Mouse (Mus musculus) NIH3T3 (cell line): ENCODE measurements around the gene Pkn2.

ENCODE experiments used
- DNase-seq: peaks from one replicate; pipeline ENCODE4 v3.0.0-alpha.2; 2012; ENCODE audit warnings: low read depth

The Pkn2 gene

DNA sequence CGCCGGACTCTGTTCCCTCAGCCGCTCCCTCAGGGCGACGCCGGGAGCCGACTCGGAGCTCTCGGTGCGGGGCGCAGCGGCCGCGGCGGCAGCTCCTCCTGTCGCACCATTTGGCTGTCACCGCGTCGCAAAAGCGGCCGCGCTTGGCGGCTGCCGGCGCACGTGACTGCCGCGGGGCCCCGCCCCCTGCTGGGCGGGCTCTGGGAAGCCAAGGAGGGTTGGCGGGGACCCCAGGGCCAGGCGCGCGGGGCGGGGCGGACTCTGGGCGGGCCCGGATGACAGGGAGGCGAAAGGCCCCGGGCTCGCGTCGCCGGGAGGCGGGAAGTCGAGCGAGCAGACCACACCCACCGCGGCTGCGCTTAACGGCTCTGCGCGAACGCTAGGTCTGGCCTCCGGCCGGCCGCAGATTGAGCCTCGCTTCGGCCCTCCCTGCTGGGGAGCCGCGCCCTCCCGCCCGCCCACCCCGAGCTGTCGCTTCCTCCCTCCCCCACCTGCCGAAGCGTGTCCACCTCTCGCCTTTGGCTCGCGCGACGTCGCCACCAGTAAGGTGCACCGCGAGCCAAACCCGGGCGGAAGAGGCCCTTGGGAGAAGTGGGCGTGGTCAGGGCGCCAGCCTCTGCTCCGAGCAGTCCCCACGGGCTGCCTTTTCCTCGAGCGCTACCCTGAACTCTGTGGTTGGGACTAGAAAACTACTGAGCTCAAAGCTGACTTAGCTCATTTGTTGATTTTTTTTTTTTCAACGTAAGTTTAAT is at the start of gene Pkn2:
Pkn2 (minus strand) TSS at position 133 of the 752 bp plus-strand sequence.
- peak; percentile 100 for DNase-seq

DNA sequence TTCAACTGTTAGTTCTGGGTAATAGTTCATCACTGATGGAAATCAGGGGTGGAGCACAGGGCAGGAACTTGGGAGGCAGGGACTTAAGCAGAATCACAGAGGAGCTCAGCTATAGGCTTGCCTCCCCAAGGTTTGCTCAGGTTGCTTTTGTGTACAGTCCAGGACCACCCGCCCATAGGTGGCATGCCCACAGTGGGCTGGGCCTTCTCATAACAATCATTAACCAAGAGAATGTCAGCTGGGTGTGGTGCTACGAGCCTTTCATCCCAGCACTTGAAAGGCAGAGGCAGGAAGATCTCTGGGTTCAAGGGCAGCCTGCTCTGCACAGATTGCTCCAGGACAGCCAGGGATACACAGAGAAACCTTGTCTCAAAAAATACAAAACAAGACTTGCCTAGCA is 48.1 kb upstream of the Pkn2 start:
- DNase-seq, result no peak

DNA sequence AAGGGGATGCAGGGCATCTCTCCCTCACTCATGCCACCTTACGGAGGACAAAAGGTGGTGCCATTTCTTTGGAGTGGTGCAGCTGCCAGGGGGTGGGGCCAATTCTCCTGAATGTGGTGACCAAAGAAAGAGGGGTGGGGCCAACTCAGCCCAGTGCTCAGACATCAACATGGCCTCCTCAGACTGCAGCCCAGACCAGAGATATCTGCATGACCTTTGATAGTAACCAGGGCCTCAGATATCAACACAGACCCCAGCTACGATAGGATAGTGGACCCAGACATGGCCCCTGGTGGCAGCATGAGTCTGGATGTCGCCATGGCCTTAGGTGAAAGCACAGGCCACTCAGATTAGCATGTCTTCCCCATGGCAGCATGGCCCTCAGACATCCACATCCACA is 45.5 kb upstream of the Pkn2 start:
- DNase-seq, result no peak

DNA sequence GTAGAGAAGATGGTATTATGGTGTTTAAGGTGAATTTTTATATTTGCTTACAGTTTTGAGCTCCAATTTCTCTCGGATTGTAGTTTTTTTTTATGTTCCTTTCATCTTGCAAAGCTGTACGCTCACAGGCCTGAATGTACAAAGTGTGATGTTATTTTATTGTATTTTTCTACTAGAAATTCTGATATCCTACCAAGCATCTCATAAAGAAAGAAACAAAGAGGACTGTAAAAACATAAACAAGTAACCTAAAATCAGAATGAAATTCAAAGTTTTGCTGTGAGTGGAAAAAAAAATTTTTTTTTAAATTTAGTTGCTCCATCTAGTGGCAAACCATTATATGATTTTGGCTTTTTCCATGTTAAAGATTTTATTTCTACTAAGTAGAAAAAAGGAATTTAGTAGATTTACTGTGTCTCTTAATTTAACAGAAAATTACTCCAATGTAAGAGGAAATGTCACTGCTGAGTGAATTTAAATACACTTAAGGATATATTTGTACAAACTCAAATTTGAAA is 43.1 kb upstream of the Pkn2 start:
- peak; percentile 24 for DNase-seq

DNA sequence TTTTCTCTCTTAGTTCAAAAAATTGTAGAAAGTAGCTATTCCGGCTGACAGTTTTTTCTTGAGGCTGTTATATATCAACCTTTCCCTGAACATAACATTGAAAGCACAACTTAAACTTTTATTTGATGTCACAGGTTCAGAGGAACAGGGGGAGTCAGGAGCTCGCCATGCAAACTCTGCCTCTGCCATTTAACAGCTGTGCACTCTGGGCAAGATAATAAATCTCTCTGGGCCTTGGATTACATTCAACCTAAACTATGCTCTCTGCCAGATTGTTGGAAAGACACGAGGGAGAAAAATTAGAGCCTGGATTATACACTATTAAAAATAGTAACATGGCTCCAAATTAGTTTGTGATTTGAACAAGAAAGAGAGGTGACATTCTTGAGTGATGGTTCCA is 37.3 kb upstream of the Pkn2 start:
- DNase-seq, result no peak

DNA sequence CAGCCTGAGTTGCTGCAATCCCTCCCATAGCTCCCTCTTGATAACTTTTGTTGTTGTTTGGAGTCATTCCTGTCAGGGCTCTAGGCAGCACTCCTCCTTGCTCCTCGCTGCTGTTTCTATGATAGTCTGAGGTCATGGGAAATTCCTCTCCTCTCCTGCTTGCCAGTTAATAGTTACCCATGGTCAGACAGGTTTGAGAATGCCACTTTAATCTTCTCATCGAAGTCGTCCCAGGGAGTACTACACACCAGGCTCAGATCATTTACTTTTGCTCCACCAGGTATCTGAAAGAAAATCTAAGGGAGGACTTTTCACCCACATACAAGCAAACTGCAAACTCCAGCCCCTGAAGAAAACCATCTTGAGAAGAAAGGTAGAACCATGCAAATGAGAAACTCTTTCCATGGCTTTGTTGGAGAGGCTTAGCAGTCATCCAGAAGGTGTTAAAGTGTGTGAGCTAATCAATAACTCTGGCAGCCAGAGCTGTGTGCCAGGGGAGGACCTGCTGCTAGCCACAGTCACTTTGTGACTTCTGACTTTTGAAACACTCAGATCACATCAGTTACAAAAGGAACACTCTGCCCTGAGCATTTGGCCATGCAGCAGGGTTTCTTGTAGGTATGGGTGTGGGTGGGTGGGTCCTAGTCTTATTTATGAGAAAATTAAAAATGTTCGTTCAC is 36.1 kb upstream of the Pkn2 start:
- no peak for DNase-seq

DNA sequence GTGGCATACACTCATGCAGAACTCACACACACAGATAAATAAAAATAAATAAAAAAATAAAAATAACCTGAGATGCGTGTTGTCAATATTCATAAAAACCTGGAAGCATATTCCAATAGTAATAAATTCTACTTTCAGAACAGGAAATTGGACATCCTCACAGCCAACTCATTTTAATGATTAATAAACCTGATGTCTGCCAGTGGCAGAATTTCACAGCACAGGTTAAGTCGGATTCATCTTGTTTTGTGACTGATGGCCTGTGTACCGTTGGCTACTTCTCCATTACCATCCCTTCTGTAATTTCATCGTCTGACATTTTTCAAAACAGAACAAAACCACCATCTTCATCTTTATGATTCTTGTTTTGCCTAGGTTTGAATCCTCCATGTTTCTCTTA is 35.4 kb upstream of the Pkn2 start:
- DNase-seq, result no peak

DNA sequence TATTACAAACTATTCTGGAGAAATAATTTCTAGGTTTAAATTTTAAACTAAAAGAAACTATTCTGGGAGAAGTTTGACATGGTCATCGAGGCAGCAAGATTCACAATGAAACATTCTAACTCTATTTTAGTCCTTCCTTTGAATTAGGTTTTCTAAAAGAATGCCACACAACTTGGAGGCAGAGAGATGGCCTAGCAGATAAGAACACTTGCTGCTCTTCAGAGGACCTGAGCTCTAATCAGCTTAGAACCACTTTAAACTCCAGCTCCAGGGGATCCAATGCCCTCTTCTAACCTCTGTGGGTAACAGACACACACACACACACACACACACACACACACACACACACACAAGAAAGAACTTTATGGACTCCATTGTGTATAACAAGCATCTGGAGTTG is 31.5 kb upstream of the Pkn2 start:
- no peak for DNase-seq

DNA sequence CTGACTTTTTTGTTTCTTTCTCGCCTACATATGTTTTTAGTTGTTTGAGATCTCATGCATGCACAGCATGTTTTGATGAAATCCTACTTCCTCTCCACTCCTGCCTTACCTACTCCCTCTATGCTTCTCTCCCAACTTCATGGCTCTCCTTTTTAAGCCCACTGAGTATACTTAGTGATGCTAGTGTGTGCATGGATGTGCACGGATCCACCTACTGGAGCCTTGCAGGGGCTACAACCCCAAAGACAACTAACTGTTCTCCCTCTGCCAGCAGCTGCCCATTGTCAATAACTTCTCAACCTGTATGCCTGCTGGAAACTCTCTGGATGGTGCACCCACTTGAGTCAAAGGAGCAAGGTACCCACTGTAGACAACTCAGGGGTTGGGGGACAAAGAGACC is 17.9 kb upstream of the Pkn2 start:
- DNase-seq, result no peak

DNA sequence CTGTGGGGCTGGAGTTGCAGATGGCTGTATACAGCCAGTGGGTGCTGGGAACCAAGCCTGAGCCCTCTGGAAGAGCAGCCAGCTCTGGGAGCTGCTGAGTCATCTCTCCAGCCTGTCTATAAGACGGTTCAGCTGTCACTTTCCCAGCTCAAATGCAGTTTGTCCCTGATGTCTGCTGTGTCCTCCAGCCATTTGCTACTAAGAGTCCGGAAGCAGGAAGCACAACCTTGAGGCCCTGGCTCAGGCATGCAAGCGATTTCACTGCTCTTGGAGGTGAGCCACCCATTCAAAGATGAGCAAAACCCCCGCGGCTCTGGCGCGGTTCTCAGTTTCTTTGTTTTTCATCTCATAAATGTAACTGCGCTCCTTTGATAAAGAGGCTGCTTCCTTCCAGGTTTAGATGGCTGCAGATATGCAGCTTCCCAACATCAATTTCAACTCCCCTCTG is 17.2 kb upstream of the Pkn2 start:
- no peak for DNase-seq

DNA sequence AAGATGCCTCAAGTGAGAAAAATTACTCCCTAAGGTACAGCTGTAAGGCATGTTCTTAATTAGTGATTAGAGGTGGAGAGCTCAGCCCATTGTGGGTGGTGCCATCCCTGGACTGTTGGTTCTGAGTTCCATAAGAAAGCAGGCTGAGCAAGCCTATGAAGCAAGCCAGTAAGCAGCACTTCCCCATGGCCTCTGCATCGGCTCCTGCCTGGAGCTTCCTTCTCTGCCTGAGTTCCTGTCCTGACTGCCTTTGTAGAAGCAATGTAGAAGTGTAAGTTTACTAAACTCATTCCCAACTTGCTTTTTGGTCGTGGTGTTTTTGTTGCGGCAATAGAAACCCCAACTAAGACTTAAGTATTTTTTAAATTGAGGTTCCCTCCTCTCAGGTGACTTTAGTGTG is 8.6 kb upstream of the Pkn2 start:
- no peak for DNase-seq

DNA sequence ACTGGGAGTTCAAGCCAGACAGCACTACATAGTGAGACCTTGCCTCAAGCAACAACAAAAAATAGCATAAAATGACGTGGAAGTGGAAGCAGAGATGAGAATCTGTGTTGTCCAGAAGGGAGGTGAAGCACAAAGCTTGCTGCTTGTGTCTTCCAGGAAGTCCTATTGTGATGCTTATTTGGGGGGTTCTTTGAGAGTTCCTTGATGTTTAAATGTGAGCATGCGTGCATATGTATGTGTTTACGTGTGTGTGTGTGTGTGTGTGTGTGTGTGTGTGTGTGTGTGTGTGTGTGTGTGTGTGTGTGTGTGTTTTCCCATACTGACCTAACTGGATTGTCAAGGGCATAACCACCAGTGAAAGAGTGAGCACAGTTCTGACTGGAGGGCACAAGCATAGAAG is 5.2 kb upstream of the Pkn2 start:
- no peak for DNase-seq

DNA sequence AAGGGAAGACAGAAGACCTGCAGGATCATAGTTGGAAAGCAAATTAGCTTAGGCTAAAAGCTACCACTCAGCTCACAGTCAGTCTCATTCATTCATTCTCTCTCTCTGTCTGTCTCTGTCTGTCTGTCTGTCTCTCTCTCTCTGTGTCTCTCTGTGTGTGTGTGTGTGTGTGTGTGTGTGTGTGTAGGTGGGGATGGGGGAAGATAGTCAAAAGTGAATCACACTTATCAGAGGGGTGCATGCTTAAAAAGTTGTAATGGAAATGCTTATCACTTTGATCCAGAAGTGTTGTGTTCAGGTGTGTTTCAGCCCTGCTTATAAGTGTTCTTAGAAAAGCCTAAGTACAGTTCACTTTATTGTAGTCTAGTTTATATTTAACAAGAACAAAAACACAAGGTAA is 2.8 kb upstream of the Pkn2 start:
- no peak for DNase-seq

DNA sequence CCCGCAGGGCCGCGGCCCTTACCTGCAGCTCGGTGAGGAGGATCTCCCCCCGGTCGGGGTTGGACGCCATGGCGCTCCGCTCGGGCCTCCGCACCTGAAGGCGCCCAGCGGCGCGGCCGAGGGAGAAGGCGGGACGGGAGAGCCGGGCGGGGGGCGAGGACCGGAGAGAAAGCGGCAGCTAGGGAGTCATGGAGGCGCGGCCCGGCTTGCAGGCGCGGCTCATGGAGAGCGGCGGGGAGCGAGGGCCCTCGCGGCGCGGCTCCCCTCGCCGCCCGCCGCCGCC is 274 bp downstream of the Pkn2 start:
- no peak for DNase-seq

DNA sequence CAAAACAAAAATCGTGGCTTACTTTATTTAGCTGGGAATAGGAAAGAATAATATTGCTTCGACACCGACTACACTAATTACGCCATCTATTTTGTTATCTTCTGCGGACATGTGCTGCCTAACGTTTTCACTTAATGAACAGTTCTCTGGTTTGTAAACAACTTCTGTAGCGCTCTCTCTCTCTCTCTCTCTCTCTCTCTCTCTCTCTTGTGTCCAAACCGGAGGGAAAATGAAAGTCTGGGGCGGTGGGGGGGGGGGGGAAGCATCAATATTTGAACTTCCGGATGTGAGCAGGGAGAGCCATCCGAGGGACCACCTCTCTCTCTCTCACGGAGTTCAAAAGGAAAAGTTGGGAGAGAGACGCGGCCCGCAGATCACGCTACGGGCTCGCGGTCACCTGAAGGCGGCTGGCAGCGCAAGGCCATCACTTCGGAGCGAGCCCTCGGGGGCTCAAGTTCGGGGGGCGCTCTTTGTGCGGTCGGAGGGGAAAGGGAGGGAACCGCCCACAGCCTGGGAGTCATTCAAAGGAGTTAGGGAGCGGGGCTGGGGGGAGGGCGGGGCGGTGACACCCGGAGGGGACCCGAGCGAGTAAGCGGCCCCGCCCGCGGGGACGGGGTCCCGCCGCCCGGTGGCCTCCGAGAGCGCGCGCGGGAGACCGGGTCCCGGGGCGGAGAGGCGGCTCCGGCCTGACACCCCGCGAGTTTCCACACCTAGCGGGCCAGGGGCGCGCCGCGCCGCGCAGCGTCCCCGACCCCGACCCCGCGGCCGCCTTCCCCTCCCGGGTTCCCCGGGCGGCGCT is 815 bp downstream of the Pkn2 start:
- DNase-seq, result peak; percentile 60

DNA sequence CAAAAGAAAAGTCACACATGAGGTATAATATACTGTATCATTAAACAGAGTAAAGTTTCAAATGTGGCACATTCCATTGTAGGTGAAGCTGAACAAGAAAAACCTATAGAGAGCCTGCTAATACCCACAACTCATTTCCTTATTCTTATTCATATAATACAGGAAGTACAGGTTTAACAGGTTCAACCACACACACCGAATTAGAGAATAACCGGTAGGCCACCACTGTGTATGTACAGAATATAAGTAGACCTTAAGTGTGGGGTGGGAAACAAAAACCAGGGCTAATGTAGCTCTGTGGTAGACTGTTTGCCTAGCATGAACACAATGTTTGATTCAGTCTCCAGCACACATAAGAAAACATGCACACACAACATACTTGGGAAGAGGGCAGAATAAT is 18.6 kb downstream of the Pkn2 start:
- no peak for DNase-seq

DNA sequence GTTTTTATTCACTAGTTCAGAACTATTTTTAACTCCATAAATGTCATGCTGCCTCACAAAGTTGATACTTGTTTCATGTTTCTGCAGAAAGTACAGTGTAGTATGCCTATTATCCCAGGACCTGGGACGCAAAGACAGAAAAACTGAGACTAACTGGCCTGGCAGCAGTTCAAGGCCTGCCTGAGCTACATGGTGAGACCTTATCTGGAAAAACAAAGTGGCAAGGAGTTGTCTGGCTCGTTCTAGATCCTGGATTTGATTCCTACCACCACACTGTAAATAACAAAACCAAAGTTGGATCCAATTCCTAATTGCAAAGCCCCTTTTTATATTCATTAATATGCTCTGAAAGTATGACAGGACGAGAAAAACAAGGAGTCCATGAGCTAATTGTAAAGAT is 25.0 kb downstream of the Pkn2 start:
- DNase-seq, result peak; percentile 27

DNA sequence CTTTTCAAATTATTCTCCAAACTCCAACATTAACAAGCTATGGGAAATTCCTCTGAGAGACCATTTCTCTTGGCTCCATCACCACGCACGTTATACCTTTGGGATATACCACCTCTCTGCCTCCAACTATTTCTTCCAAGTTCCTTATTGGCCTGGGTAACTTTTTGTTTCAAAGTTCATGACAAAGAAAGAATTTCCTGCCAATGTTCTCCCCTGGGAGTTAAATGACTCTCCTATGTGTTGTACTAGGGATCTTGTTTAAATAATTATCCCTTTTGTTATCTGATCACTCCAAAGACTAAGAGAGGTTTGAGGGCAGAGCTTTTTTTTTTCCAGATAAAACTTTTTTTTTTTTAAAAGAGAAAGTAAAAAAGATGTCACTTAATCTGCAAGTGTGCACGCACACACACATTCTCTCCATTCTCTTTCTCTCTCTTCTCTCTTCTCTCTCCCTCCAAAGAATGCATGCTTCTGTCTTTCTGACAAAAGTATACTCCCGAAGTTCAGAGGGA is 25.8 kb downstream of the Pkn2 start:
- peak; percentile 22 for DNase-seq

DNA sequence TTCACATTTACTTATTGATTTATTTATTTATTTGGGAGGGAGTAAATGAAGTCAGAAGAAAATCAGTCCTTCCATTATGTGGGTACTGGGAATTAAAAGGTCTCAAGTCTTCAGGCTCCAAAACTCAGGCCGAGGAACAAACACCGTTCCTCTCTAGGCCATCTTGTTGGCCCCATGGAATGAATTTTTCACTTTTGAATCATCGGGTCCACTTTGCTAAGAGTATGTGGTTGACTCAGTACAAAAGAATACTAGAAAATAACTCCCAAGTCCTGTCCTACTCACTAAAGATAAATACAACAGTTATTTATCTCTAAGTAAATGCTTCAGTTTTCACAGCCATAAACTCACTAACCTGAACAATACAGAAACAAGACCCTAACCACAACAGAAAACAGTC is 28.9 kb downstream of the Pkn2 start:
- peak; percentile 64 for DNase-seq

DNA sequence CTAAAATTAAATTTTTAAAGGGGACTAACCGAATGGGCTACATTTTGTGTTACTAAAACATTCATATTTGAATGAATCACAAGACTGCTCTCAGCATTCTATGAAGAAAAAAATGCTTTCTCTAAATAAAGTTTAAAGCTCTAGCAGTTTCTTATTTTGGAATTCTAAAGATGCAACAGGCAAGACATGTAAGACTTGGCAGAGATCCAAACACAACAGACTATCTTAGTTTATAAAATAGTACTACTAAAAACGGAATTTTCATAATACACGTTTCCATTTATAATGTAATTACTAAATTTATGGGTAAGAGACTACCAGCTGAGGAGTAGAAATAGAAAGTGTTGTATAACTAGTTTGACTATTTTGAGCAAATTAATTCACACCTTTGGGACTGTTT is 30.2 kb downstream of the Pkn2 start:
- peak; percentile 52 for DNase-seq

DNA sequence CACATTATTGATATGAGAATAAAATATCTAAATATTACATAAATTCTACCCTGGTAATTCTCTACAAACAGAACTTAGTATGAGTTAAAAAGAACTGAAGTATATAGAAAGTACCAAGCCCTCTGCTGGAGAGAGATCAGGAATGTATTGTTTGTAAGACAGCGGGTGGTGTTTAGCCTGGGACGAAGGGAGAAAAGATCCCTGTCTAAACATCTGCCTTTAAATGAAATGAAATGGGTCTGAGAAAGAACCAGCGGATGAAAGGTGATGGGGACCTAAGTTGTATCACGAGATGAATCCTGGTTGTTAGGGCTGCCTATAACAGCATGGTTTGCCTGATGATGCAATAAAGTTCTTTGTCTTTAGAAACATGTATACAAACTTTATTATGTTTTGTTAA is 41.8 kb downstream of the Pkn2 start:
- DNase-seq, result no peak

DNA sequence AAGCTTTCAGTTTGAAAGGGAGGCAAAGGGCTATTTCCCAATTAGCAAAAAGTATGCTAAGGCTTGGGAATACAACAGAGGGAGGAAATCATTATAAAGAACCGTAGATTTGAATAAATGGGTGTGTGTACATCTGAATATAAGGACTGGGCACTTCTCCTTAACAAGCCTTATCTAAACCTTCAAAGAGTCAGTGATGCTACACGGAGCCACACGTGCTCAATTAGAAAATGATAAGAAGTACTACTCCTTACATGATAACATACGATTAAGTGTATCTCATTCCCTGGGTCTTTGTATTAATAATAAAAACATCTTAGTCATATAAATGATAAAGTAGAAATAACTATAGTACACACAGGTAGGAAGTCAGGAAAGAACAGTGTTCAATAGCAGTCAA is 47.0 kb downstream of the Pkn2 start:
- no peak for DNase-seq

DNA sequence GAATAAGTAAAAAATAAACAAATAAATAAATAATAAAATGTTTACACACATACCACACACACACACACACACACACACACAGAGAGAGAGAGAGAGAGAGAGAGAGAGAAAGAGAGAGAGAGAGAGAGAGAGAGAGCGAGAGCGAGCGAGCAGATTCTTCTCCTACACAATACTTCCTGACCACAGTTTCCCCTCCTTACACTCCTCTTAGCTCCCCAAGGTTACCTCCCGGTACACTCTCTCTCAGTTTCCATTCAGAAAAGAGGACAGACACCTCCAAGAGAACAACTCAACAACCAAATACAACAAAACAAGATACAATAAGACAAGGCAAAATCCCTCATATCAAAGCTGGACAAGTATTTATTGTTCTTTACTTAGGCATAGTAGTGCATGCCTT is 47.8 kb downstream of the Pkn2 start:
- DNase-seq, result no peak
